Mouse (Mus musculus): ENCODE measurements at regions not wholly inside any gene's neighbourhood (a gene's known extent, or its start where the extent isn't known, plus 50 kb on each side); places are given as distances from the start of the nearest gene placed in this dataset.
A peak's percentile ranks its signal among the peaks of the same experiment; 100 is the strongest.

DNA sequence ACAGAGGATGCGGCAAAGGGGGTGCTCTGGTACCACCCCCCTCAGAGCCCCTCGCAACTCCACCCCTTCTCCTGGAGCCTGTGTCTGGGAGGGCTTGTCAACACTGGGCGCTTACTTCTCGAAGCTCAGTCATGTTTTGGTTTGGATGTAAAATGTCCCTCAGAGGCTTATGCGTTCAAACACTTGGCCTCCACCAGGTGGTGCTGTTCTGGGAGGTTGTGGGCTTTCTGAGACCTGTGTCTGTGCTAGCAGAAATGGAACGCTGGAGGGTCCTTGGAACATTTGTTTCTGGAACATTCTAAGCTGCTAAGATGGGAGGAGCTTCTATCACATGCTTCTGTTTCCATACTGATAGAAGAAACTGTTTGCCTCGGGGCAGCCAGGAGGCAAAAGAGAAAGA lies 102.6 kb upstream of the Klf13 start:
- H3K9ac ChIP-seq = no peak overlapping the region
- no peak overlapping the region for H3K27ac ChIP-seq
- H3K4me3 ChIP-seq = no peak overlapping the region
- no peaks in the 10 kb centered on the region for H3K27me3 ChIP-seq
- no peak overlapping the region for H3K4me2 ChIP-seq
- no peaks in the 10 kb centered on the region for H3K4me1 ChIP-seq
- ATAC-seq (ENCODE audit: borderline replicate concordance, extremely low read depth, low FRiP score, low TSS enrichment) = no peak
- no peaks in the 10 kb centered on the region for H3K36me3 ChIP-seq
- WGBS = 93% methylated on average over 7 of the region's 7 CpGs
- H3K9me3 ChIP-seq = no peaks in the 10 kb centered on the region

DNA sequence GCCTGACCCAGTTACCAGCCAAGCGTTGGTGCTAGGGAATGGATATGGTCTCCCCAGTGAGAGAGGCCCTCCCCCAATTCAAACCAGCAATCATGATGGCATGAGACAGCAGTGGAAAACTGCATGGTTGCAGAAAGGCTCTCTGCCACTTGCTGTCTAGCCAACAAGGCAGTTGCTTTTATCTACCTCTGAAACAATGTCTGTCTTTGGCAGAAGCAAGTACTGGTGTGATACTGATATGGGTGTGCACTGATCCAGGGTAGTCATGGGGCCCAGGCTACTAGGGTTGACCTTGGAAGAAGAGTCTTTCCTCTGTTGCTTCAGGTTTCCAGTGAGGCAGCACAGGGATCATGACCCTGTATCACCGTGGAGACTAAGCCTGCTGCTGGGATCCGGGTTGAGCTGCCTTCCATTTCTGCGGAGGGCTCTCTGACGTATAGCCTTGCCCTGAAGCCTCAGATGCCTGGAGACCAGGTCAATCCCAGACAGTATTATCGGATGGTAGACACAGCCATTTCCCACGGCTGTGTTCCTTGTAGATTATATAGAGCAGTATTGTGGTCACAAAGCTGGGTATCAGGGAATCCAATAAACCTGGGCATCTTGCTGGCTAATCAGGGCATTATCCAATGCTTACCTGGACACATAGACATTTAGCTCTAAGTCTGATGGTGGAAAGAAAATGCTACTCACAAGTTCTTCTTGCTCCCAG lies 101.5 kb upstream of the Klf13 start:
- no peaks in the 10 kb centered on the region for H3K4me1 ChIP-seq
- ATAC-seq (ENCODE audit: borderline replicate concordance, extremely low read depth, low FRiP score, low TSS enrichment) = no peak
- 75% methylated on average over 7 of the region's 7 CpGs for WGBS
- no peak overlapping the region for H3K9ac ChIP-seq
- H3K4me3 ChIP-seq = no peak overlapping the region
- no peaks in the 10 kb centered on the region for H3K36me3 ChIP-seq
- H3K27me3 ChIP-seq = no peaks in the 10 kb centered on the region
- no peak overlapping the region for H3K27ac ChIP-seq
- no peak overlapping the region for H3K4me2 ChIP-seq
- no peaks in the 10 kb centered on the region for H3K9me3 ChIP-seq

DNA sequence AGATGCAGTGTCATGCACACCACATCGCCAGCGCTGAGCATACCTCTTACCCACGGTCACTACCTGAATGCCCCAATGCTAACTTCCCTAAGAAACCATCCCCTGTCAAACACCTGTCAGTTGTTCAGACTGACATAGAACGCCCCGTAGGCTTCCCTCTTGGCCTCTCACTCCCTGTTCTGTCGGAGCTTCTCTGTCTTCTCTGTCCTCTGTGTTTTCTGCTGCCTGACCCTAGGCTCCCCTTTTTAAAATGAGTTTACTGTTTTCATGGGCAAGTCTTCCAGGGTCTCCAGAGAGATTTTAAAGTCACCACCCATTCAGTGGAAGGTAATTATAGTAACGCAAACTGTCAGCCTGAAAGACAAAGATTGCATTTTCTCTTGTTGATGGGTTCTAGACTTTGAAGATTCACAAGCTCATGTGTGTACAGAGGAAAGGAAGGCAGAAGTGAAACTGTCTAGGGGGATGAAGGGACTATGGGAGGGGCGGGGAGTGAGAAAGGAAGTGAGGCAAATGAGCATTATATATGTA lies 99.1 kb upstream of the Klf13 start:
- no peaks in the 10 kb centered on the region for H3K4me1 ChIP-seq
- no peak overlapping the region for H3K4me3 ChIP-seq
- ATAC-seq (ENCODE audit: borderline replicate concordance, extremely low read depth, low FRiP score, low TSS enrichment) = no peak
- H3K4me2 ChIP-seq = no peak overlapping the region
- H3K27ac ChIP-seq = no peak overlapping the region
- WGBS = 78% methylated on average over 8 of the region's 8 CpGs
- no peaks in the 10 kb centered on the region for H3K36me3 ChIP-seq
- H3K9ac ChIP-seq = no peak overlapping the region
- H3K27me3 ChIP-seq = no peaks in the 10 kb centered on the region
- no peaks in the 10 kb centered on the region for H3K9me3 ChIP-seq

DNA sequence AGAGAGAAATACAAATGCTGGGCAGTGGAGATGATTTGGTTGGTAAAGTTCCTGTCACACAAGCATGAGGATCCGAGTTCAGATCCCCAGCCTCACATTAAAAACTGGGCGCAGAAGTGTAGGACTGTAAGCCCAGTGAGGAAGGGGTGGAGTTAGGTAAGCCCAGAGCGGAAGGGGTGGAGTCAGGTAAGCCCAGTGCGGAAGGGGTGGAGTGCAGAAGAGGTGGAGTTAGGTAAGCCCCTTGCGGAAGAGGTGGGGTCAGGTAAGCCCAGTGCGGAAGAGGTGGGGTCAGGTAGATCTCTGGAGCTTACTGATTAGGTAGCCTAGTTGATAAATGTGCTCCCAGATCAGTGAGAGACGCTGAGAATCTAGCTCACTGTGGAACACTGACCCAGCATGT lies 97.4 kb upstream of the Klf13 start:
- Histone ChIP-seq H3K9ac (no peak overlapping the region), H3K4me3 (no peak overlapping the region), H3K27ac (no peak overlapping the region), H3K36me3 (no peaks in the 10 kb centered on the region), H3K9me3 (no peaks in the 10 kb centered on the region), H3K4me2 (no peak overlapping the region), H3K27me3 (no peaks in the 10 kb centered on the region), H3K4me1 (no peaks in the 10 kb centered on the region)
- ATAC-seq (ENCODE audit: borderline replicate concordance, extremely low read depth, low FRiP score, low TSS enrichment) = peak; percentile 62; the same call in 1 of the 2 replicates
- WGBS = 85% methylated on average over 7 of the region's 7 CpGs

DNA sequence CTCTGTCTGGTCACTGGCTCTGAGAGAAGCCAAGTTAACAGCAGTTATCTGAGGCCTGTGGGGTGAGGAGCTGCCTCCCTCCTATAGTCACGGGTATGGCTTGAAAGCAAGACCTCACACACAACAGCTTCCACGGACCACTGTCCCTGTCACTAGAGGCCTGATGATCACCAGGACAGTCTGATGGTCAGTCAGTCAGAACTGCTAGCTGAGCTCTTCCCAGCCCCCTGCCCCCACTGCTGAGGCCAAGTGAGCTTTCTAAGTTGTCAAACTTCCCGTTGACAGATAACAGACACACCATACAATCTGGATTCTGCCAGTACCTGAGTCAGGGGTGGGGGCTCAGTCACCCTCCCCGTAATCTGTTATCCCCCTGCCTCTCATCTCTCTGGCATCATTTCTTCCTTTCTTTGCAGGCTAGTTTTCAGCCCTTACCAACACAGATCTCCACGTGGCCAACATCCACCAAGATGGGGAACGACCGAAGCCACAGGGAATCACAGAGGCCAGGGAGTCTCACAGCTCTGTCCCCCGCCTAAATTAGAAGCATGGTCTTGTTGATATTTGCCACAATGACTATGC lies 96.4 kb upstream of the Klf13 start:
- Histone ChIP-seq H3K9me3 (no peaks in the 10 kb centered on the region), H3K27ac (no peak overlapping the region), H3K27me3 (no peaks in the 10 kb centered on the region), H3K9ac (no peak overlapping the region), H3K4me2 (no peak overlapping the region), H3K4me1 (no peaks in the 10 kb centered on the region), H3K4me3 (no peak overlapping the region), H3K36me3 (no peaks in the 10 kb centered on the region)
- no peak for ATAC-seq (ENCODE audit: borderline replicate concordance, extremely low read depth, low FRiP score, low TSS enrichment)
- WGBS = 55% methylated on average over 8 of the region's 8 CpGs

DNA sequence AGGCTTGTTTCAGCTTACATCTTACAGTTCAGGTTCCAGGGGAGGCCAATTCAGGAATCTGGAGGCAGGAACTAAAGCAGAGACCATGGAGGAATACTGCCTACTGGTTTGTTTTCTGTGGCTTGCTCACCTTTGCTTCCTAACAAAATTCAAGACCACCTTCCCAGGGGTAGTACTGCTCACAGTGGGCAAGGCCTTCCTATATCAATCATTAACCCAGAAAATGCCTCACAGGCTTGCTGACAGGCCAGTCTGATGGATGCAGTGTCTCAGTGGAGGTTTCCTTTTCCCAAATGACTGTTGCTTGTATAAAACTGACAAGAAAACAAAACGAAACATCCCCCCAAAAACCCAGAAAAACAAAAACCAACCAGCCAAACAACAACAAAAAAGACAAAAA lies 95.8 kb upstream of the Klf13 start:
- no peak overlapping the region for H3K27ac ChIP-seq
- H3K36me3 ChIP-seq = no peaks in the 10 kb centered on the region
- H3K4me1 ChIP-seq = no peaks in the 10 kb centered on the region
- H3K9me3 ChIP-seq = no peaks in the 10 kb centered on the region
- 58% methylated on average over 1 of the region's 1 CpGs for WGBS
- no peak for ATAC-seq (ENCODE audit: borderline replicate concordance, extremely low read depth, low FRiP score, low TSS enrichment)
- H3K4me3 ChIP-seq = no peak overlapping the region
- H3K27me3 ChIP-seq = no peaks in the 10 kb centered on the region
- no peak overlapping the region for H3K9ac ChIP-seq
- H3K4me2 ChIP-seq = no peak overlapping the region

DNA sequence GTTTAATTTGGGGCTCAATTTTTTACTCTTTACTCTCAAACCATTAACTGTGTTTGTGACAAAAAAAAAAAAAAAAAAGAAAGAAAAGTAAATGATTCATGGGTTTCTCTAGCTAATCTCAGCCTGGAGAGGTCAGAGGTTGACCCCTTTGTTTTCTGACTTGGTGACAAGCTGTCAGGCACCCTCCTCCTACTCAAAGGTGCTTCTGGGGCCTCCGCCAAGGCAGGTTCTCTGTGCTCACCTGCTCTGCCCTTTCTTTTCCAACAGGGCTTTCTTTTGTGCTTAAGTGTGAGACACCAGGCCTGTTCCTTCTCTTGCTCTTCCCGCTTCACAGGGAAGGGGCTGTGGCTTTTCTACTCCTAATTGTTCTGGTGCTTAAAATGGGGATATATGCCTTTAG lies 94.7 kb upstream of the Klf13 start:
- Histone ChIP-seq H3K4me2 (no peak overlapping the region), H3K4me1 (no peaks in the 10 kb centered on the region), H3K27me3 (no peaks in the 10 kb centered on the region), H3K36me3 (no peaks in the 10 kb centered on the region), H3K4me3 (no peak overlapping the region), H3K9me3 (no peaks in the 10 kb centered on the region), H3K9ac (no peak overlapping the region), H3K27ac (no peak overlapping the region)
- ATAC-seq (ENCODE audit: borderline replicate concordance, extremely low read depth, low FRiP score, low TSS enrichment) = no peak
- 37% methylated on average over 2 of the region's 2 CpGs for WGBS

DNA sequence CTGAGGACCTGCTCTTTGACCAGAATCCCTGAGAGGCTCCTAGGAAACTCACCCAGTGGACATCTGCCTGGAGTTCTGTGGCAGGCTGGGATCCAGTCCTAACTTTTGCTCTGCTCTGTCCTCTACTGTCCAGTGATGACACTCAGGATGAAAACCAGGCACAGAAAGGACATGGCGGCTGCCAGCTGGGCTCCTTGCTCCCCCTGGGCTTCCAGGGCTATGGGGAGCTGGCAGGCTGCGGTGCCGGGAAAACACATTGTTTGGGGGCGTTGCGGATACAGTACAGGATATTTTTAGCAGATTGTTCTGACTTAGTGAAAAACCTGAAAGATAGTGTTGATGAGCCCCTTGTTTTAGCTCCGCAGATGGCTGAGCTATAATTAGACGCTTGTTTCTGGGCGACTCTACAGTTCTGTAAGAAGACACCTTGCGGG lies 94.2 kb upstream of the Klf13 start:
- H3K4me1 ChIP-seq = no peaks in the 10 kb centered on the region
- no peak overlapping the region for H3K4me3 ChIP-seq
- H3K27me3 ChIP-seq = no peaks in the 10 kb centered on the region
- no peak for ATAC-seq (ENCODE audit: borderline replicate concordance, extremely low read depth, low FRiP score, low TSS enrichment)
- H3K9ac ChIP-seq = no peak overlapping the region
- no peaks in the 10 kb centered on the region for H3K36me3 ChIP-seq
- no peaks in the 10 kb centered on the region for H3K9me3 ChIP-seq
- no peak overlapping the region for H3K27ac ChIP-seq
- 50% methylated on average over 9 of the region's 9 CpGs for WGBS
- no peak overlapping the region for H3K4me2 ChIP-seq

DNA sequence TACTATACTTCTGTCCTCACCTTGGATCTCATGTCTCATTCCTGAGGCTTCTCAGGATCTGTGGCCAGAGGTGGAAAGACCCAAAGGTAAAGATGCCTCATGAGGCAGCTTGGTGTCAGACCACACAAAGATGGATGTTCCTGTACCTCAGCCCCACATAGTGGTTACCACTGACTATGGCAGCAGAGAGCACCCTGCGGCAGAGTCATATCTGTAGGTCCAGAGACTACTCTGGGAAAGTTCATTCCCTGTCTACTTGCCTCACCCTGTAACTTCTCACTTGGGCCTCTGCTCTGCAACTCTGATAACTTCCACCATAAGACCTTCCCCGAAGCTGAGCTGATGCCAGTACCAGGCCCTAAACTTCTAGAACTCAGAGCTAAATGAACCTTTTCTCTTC lies 91.9 kb upstream of the Klf13 start:
- Histone ChIP-seq H3K4me2 (no peak overlapping the region), H3K9ac (no peak overlapping the region), H3K27me3 (no peaks in the 10 kb centered on the region), H3K4me1 (no peaks in the 10 kb centered on the region), H3K36me3 (no peaks in the 10 kb centered on the region), H3K9me3 (no peaks in the 10 kb centered on the region), H3K4me3 (no peak overlapping the region), H3K27ac (no peak overlapping the region)
- 94% methylated on average over 2 of the region's 2 CpGs for WGBS
- ATAC-seq (ENCODE audit: borderline replicate concordance, extremely low read depth, low FRiP score, low TSS enrichment) = no peak

DNA sequence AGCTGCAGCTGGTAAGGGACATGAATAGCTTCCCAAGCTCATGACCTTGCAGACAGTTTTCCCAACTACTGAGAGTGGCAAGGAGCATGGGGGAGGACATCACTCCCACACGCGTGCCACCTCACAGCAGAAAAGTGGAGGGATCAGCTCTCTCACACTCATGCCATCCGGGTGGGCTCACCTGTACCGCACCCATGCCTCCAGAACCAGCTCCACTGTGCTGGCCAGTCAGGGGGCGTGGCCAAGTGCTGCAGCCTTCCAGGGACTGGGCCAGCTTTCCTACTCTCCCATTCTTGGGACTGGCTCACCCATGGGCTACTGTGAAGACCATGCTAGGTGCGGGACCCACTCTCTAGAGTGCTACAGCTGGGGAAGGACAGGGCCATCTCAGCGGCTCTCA lies 88.4 kb upstream of the Klf13 start:
- peak; percentile 32; the same call in 1 of the 2 replicates for ATAC-seq (ENCODE audit: borderline replicate concordance, extremely low read depth, low FRiP score, low TSS enrichment)
- 86% methylated on average over 7 of the region's 7 CpGs for WGBS
- Histone ChIP-seq H3K27me3 (no peaks in the 10 kb centered on the region), H3K4me1 (no peaks in the 10 kb centered on the region), H3K9ac (no peak overlapping the region), H3K9me3 (no peaks in the 10 kb centered on the region), H3K4me2 (no peak overlapping the region), H3K36me3 (no peaks in the 10 kb centered on the region), H3K27ac (no peak overlapping the region), H3K4me3 (no peak overlapping the region)

DNA sequence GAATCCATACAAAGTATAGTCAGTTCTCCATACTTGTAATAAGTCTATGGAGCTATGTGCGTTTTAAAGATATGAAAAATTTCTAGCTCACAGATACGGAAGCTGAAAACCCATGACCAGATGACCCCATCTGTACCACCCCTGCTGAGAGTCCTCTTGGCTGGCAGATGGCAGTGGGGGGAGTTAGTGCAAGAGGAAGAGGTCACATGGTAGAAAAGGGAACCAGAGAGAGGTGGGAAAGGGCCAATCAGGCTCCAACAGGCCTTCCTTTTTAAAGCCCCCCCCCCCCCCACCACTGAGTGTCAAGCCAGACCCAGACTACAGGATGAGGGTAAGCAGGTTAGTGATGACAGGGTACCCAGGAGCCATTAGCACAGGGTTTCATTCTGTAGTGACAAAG lies 86.4 kb upstream of the Klf13 start:
- no peak overlapping the region for H3K9ac ChIP-seq
- whole genome bisulfite sequencing = 75% methylated on average over 2 of the region's 2 CpGs
- no peaks in the 10 kb centered on the region for H3K36me3 ChIP-seq
- H3K9me3 ChIP-seq = no peaks in the 10 kb centered on the region
- H3K4me3 ChIP-seq = no peak overlapping the region
- H3K4me1 ChIP-seq = peaks cover 6% of the 10 kb centered on the region; the same call in 1 of the 2 replicates
- H3K4me2 ChIP-seq = no peak overlapping the region
- H3K27me3 ChIP-seq = no peaks in the 10 kb centered on the region
- H3K27ac ChIP-seq = no peak overlapping the region
- no peak for ATAC-seq (ENCODE audit: borderline replicate concordance, extremely low read depth, low FRiP score, low TSS enrichment)

DNA sequence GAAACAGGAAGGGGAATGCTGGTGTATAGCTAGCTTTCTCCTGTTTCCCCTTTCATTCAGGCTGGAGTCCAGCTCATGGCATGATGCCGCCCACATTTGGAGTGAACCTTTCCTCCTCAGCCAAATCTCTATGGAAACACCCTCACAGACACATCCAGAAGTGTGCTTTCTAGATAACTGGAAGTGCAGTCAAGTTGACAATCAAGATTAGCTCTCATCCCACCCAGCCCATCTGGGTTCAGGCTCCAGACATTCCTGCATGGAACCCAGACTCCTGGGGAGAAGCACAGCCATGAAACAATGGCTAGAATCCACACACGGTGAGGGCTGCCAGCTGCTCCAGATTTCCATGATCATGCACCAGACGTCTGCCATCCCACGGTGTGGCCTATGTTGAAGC lies 85.5 kb upstream of the Klf13 start:
- 76% methylated on average over 4 of the region's 4 CpGs for WGBS
- H3K4me1 ChIP-seq = peaks cover 6% of the 10 kb centered on the region; the same call in 1 of the 2 replicates
- H3K27me3 ChIP-seq = no peaks in the 10 kb centered on the region
- H3K36me3 ChIP-seq = no peaks in the 10 kb centered on the region
- H3K4me3 ChIP-seq = no peak overlapping the region
- no peak overlapping the region for H3K9ac ChIP-seq
- no peak overlapping the region for H3K4me2 ChIP-seq
- no peak for ATAC-seq (ENCODE audit: borderline replicate concordance, extremely low read depth, low FRiP score, low TSS enrichment)
- no peak overlapping the region for H3K27ac ChIP-seq
- no peaks in the 10 kb centered on the region for H3K9me3 ChIP-seq

Data from lung, embryonic 15.5 days (tissue).